In the genomic region with DNA sequence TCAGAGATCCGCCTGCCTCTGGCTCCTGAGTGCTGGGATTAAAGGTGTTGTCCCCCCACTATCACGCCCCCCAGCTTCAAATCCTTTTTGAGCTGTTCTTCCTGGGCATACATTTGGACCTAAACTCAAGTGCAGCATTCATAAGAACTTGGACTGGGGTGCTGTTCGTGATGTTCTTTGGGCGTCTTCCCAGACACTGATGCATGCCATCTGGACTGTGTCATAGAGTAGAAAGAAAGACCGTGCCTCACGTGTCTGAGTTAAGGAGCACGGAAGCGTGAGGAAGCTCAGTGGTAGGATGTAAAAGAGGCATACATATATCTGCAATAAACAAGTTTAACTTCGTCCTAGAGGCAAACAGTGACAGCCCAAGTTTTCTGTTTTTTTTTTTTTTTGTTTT, we compare ENCODE assay signal across 11 mouse cellular contexts. TPM values are rescaled to one million over a fixed set of nuclear protein-coding genes. Genes with fewer than 3 reads are reported as not detected.
DNase-seq lines count a peak whose midpoint lies in the region; ATAC-seq and TF ChIP-seq lines count a peak whose summit lies in the region.
"Had no signal": no experiment of that assay in that cellular context is flagged by ENCODE, and none has a peak within 500 bp of the region (broad histone marks: within the 10 kb centered on the region; RNA-seq: fewer than 3 reads in every experiment).

No protein-coding gene starts in this region.

- no peak overlapping the region for H3K9ac ChIP-seq in lung, postnatal 0 days (replicated peaks; ENCODE audit: low read depth)
- H3K9ac ChIP-seq: embryonic facial prominence, embryonic 12.5 days; hindbrain, embryonic 12.5 days; liver, embryonic 15.5 days had no signal

- 62% methylated on average over 9 of the region's 9 CpGs for WGBS in lung, postnatal 0 days

- H3K4me2 ChIP-seq in lung, postnatal 0 days (replicated peaks; ENCODE audit: low read depth, low read length), result no peak overlapping the region
- H3K4me2 ChIP-seq: embryonic facial prominence, embryonic 12.5 days; hindbrain, embryonic 12.5 days; liver, embryonic 15.5 days had no signal

- TF ChIP-seq CTCF in lung, postnatal 0 days (IDR thresholded peaks at IDR 0.05), result no peak

- H3K9me3 ChIP-seq in lung, postnatal 0 days (ENCODE audit: low read length), result no peaks in the 10 kb centered on the region
- H3K9me3 ChIP-seq: embryonic facial prominence, embryonic 12.5 days; hindbrain, embryonic 12.5 days; liver, embryonic 15.5 days had no signal

- ATAC-seq in lung, postnatal 0 days, result peak; percentile 57
- no peak for ATAC-seq in megakaryocyte progenitor cell, adult 5-6 weeks (replicated peaks; ENCODE audit: poor library complexity)

- no peak overlapping the region for H3K4me3 ChIP-seq in lung, postnatal 0 days (ENCODE audit: low read depth, low read length)
- H3K4me3 ChIP-seq: embryonic facial prominence, embryonic 12.5 days; hindbrain, embryonic 12.5 days; liver, embryonic 15.5 days had no signal

- 0 out of 2 replicates have a peak, but pooled peaks cover 3% of the 10 kb centered on the region for H3K4me1 ChIP-seq in lung, postnatal 0 days (ENCODE audit: insufficient read depth, low read depth, low read length)

- no peak for TF ChIP-seq EP300 in lung, postnatal 0 days (IDR thresholded peaks at IDR 0.05)

- H3K27ac ChIP-seq in lung, postnatal 0 days (ENCODE audit: low read length), result no peak overlapping the region
- H3K27ac ChIP-seq: embryonic facial prominence, embryonic 12.5 days; hindbrain, embryonic 12.5 days; liver, embryonic 15.5 days had no signal

- H3K27me3 ChIP-seq in lung, postnatal 0 days (replicated peaks; ENCODE audit: insufficient read depth, low read length), result no peaks in the 10 kb centered on the region
- H3K27me3 ChIP-seq: embryonic facial prominence, embryonic 12.5 days; hindbrain, embryonic 12.5 days; liver, embryonic 15.5 days had no signal

- H3K36me3 ChIP-seq in lung, postnatal 0 days (ENCODE audit: insufficient read depth, low read length), result no peaks in the 10 kb centered on the region
- H3K36me3 ChIP-seq: hindbrain, embryonic 12.5 days had no signal

- DNase-seq in kidney, adult 9 months, result peak; percentile 29
- DNase-seq in kidney, adult 11 months, result no peak
- peak; percentile 2 for DNase-seq in Muller cell, postnatal 12 days (ENCODE audit: inconsistent ontology term)
- peak; percentile 36 to 65 for DNase-seq in heart, adult 9 months (ENCODE audit: low spot score in 2 of 2)
- peak; percentile 65 for DNase-seq in lung, postnatal 0 days (ENCODE audit: low spot score)
- DNase-seq in cerebellum, postnatal 14 days, result no peak
- no peak for DNase-seq in adrenal gland, postnatal 25 days

RNA-seq across cellular contexts. Expression of a gene that starts 4.7 kb away (rescaled TPM):
- 1.3 and 1.5 TPM in 2 replicates for polyA plus RNA-seq in lung, postnatal 0 days (2015; fragmentation: Nextera tagmentation; extraction: Ambion mirVana)
- 15.7 and 19.5 TPM in 2 replicates for total RNA-seq in megakaryocyte progenitor cell, adult 5-6 weeks (2015)
- total RNA-seq in megakaryocyte progenitor cell, adult 5-6 weeks (2017), result 15.7 and 19.1 TPM in 2 replicates
- total RNA-seq in adrenal gland, postnatal 25 days (2021), result 1.3 and 1.6 TPM in 2 replicates

RNA-seq across cellular contexts. Expression of a gene that starts 5.7 kb away (rescaled TPM):
- polyA plus RNA-seq in lung, postnatal 0 days (2015; fragmentation: Nextera tagmentation; extraction: Ambion mirVana), result 7.0 and 8.0 TPM in 2 replicates
- total RNA-seq in megakaryocyte progenitor cell, adult 5-6 weeks (2015), result 19.7 and 26.5 TPM in 2 replicates
- total RNA-seq in megakaryocyte progenitor cell, adult 5-6 weeks (2017), result 15.8 and 17.4 TPM in 2 replicates
- total RNA-seq in adrenal gland, postnatal 25 days (2021), result 25.3 and 30.1 TPM in 2 replicates

Comparison
In these comparisons a context has a peak if more than half of its experiments do, and no peak if none do; other contexts are left out.
1. DNase-seq: peak in kidney, adult 9 months (single experiment), Muller cell, postnatal 12 days (single experiment), heart, adult 9 months (2 of 2) and lung, postnatal 0 days (single experiment); none in kidney, adult 11 months (single experiment), cerebellum, postnatal 14 days (0 of 2) and adrenal gland, postnatal 25 days (single experiment).